13 mouse cellular contexts compared by ENCODE assay signal in genomic region chr1:88279111-88280005, GRCm38 (mm10). TPM values are rescaled to one million over a fixed set of nuclear protein-coding genes. Genes with fewer than 3 reads are reported as not detected.
A peak's percentile ranks its signal among the peaks of the same experiment; 100 is the strongest.
DNase-seq lines count a peak whose midpoint lies in the region; ATAC-seq lines count a peak whose summit lies in the region.
"Had no signal": no experiment of that assay in that cellular context is flagged by ENCODE, and none has a peak within 500 bp of the region (broad histone marks: within the 10 kb centered on the region; RNA-seq: fewer than 3 reads in every experiment).

No protein-coding gene starts in this region.

- H3K4me2 ChIP-seq in stomach, embryonic 15.5 days: peak overlapping the region; percentile 1; the same call in 1 of the 2 replicates
- H3K4me2 ChIP-seq: lung, embryonic 14.5 days had no signal

- peak; percentile 14; the same call in 1 of the 2 replicates for ATAC-seq in stomach, embryonic 15.5 days (ENCODE audit: insufficient read depth, low FRiP score, low read depth)
- ATAC-seq in megakaryocyte-erythroid progenitor cell, adult 5-6 weeks (replicated peaks; ENCODE audit: low FRiP score, low TSS enrichment, poor library complexity, severe bottlenecking): no peak

- no peak overlapping the region for H3K27ac ChIP-seq in stomach, embryonic 15.5 days

- peaks cover 13% of the 10 kb centered on the region for H3K4me1 ChIP-seq in stomach, embryonic 15.5 days

- no peak overlapping the region for H3K9ac ChIP-seq in stomach, embryonic 15.5 days
- H3K9ac ChIP-seq: lung, embryonic 14.5 days had no signal

- no peaks in the 10 kb centered on the region for H3K9me3 ChIP-seq in stomach, embryonic 15.5 days

- WGBS in stomach, embryonic 15.5 days: 51% methylated on average over 9 of the region's 9 CpGs

- H3K4me3 ChIP-seq in stomach, embryonic 15.5 days (replicated peaks): no peak overlapping the region

- DNase-seq in adrenal gland, adult (ENCODE audit: inconsistent age in 2 of 2, low spot score in 1 of 2): peak; percentile 28 to 82
- DNase-seq in adrenal gland, postnatal 14 days: no peak
- peak; percentile 67 to 87 for DNase-seq in lung, adult 18-20 months
- DNase-seq in lung, postnatal 14 days: no peak
- peak; percentile 19 for DNase-seq in kidney, postnatal 10 days
- no peak for DNase-seq in thymus, postnatal 25 days
- DNase-seq: lung, embryonic 14.5 days; right cerebral cortex, postnatal 4 days had no signal

- no peaks in the 10 kb centered on the region for H3K27me3 ChIP-seq in stomach, embryonic 15.5 days (replicated peaks)

- H3K36me3 ChIP-seq in stomach, embryonic 15.5 days: peaks cover 7% of the 10 kb centered on the region

RNA-seq across cellular contexts. Expression of gene Trpm8, which starts 1.9 kb away (rescaled TPM):
- total RNA-seq in adrenal gland, postnatal 14 days (2021): not detected in 2 replicates
- polyA plus RNA-seq in stomach, embryonic 15.5 days (2015; fragmentation: Nextera tagmentation; extraction: Ambion mirVana): not detected in 2 replicates
- not detected in 2 replicates for total RNA-seq in megakaryocyte-erythroid progenitor cell, adult 5-6 weeks (2014; fragmentation: Nextera tagmentation)
- not detected in 2 replicates for total RNA-seq in megakaryocyte-erythroid progenitor cell, adult 5-6 weeks (2017)
- total RNA-seq: gastrocnemius, adult 18-20 months; heart, postnatal 36 days had no signal
- polyA plus RNA-seq: lung, embryonic 14.5 days; neural tube, embryonic 11.5 days had no signal

RNA-seq across cellular contexts. Expression of gene Hjurp, which starts 1.9 kb away (rescaled TPM):
- 57.7 and 64.9 TPM in 2 replicates for total RNA-seq in adrenal gland, postnatal 14 days (2021)
- 162 and 176 TPM in 2 replicates for polyA plus RNA-seq in stomach, embryonic 15.5 days (2015; fragmentation: Nextera tagmentation; extraction: Ambion mirVana)
- 203 and 209 TPM in 2 replicates for total RNA-seq in megakaryocyte-erythroid progenitor cell, adult 5-6 weeks (2014; fragmentation: Nextera tagmentation)
- total RNA-seq in megakaryocyte-erythroid progenitor cell, adult 5-6 weeks (2017): 173 and 190 TPM in 2 replicates

RNA-seq across cellular contexts. Expression of gene Mroh2a, which starts 52.6 kb away (rescaled TPM):
- total RNA-seq in adrenal gland, postnatal 14 days (2021): 0.04 and 0.26 TPM in 2 replicates
- polyA plus RNA-seq in stomach, embryonic 15.5 days (2015; fragmentation: Nextera tagmentation; extraction: Ambion mirVana): 0.94 and 1.2 TPM in 2 replicates
- total RNA-seq in megakaryocyte-erythroid progenitor cell, adult 5-6 weeks (2014; fragmentation: Nextera tagmentation): 0.25 TPM in 1 of 2 replicates, not detected in the other
- total RNA-seq in megakaryocyte-erythroid progenitor cell, adult 5-6 weeks (2017): 0.05 and 1.9 TPM in 2 replicates
- total RNA-seq: gastrocnemius, adult 18-20 months; heart, postnatal 36 days had no signal

Comparison
In these comparisons a context has a peak if more than half of its experiments do, and no peak if none do; other contexts are left out.
1. DNase-seq: peak in adrenal gland, adult (2 of 2), lung, adult 18-20 months (2 of 2) and kidney, postnatal 10 days (single experiment); none in adrenal gland, postnatal 14 days (single experiment), lung, postnatal 14 days (single experiment) and thymus, postnatal 25 days (single experiment).